Comparison of ENCODE assay signal across 8 mouse cellular contexts in genomic region chr11:67596233-67596632, GRCm38 (mm10).
DNase-seq lines count a peak whose midpoint lies in the region; ATAC-seq and TF ChIP-seq lines count a peak whose summit lies in the region.
"Had no signal": no experiment of that assay in that cellular context is flagged by ENCODE, and none has a peak within 500 bp of the region (broad histone marks: within the 10 kb centered on the region; RNA-seq: fewer than 3 reads in every experiment).

No protein-coding gene starts in this region.

- TF ChIP-seq CTCF in kidney, adult 2 months (conservative IDR thresholded peaks at IDR 0.05; ENCODE audit: insufficient read depth, insufficient read length, low read depth, low read length): no peak

- no peak for TF ChIP-seq POLR2A in kidney, adult 2 months (IDR thresholded peaks at IDR 0.05; ENCODE audit: low read depth, low read length)

- H3K9ac ChIP-seq in forebrain, embryonic 15.5 days (replicated peaks): peak overlapping the region; percentile 29; the same call in 1 of the 2 replicates

- H3K9me3 ChIP-seq in forebrain, embryonic 15.5 days: no peaks in the 10 kb centered on the region

- 6% methylated on average over 6 of the region's 6 CpGs for WGBS in forebrain, embryonic 15.5 days
- 45% methylated on average over 6 of the region's 6 CpGs for WGBS in kidney, adult 2 months

- H3K27ac ChIP-seq in forebrain, embryonic 15.5 days (replicated peaks): peak overlapping the region; percentile 89
- H3K27ac ChIP-seq in kidney, adult 2 months (ENCODE audit: insufficient read depth, low read depth, low read length): no peak overlapping the region

- H3K4me3 ChIP-seq in forebrain, embryonic 15.5 days: peak overlapping the region; percentile 39
- H3K4me3 ChIP-seq in kidney, adult 2 months (ENCODE audit: insufficient read depth, low read depth, low read length): no peak overlapping the region
- H3K4me3 ChIP-seq: myocyte had no signal

- H3K4me2 ChIP-seq in forebrain, embryonic 15.5 days (replicated peaks): peak overlapping the region; percentile 27

- DNase-seq in cerebellum, postnatal 14 days: peak; percentile 90
- peak; percentile 73 to 86 for DNase-seq in layer of hippocampus, postnatal 14 days (ENCODE audit: low spot score in 2 of 2)
- peak; percentile 70 for DNase-seq in retina, postnatal 1 day
- no peak for DNase-seq in urinary bladder, postnatal 14 days (ENCODE audit: low spot score)
- DNase-seq in kidney, adult 2 months: no peak
- no peak for DNase-seq in liver

- no peaks in the 10 kb centered on the region for H3K27me3 ChIP-seq in forebrain, embryonic 15.5 days
- no peaks in the 10 kb centered on the region for H3K27me3 ChIP-seq in kidney, adult 2 months (replicated peaks; ENCODE audit: control insufficient read depth, insufficient read depth, low read length)

- peak; percentile 81 for ATAC-seq in forebrain, embryonic 15.5 days (replicated peaks)

- no peaks in the 10 kb centered on the region for H3K36me3 ChIP-seq in forebrain, embryonic 15.5 days
- no peaks in the 10 kb centered on the region for H3K36me3 ChIP-seq in kidney, adult 2 months (ENCODE audit: control insufficient read depth, insufficient read depth, low read length)

- H3K4me1 ChIP-seq in forebrain, embryonic 15.5 days: peaks cover 53% of the 10 kb centered on the region
- H3K4me1 ChIP-seq in kidney, adult 2 months (ENCODE audit: control insufficient read depth, insufficient read depth, low read length): no peaks in the 10 kb centered on the region

Comparison
In these comparisons a context has a peak if more than half of its experiments do, and no peak if none do; other contexts are left out.
1. DNase-seq: peak in cerebellum, postnatal 14 days (2 of 2), layer of hippocampus, postnatal 14 days (2 of 2) and retina, postnatal 1 day (single experiment); none in urinary bladder, postnatal 14 days (single experiment), kidney, adult 2 months (single experiment) and liver (single experiment).